Mouse (Mus musculus): Measurements from ENCODE around the gene Vkorc1. TPM values are rescaled to one million over a fixed set of nuclear protein-coding genes. Genes with fewer than 3 reads are reported as not detected.
"Not testable (repeated sequence)": the region's sequence is repeated elsewhere in the genome, so short reads cannot be mapped to it uniquely, and the experiment has no call there.

The Vkorc1 gene
- polyA plus RNA-seq (2015; fragmentation: Nextera tagmentation; extraction: Ambion mirVana) = 134 TPM in 2 replicates

GRCm38 (mm10) chr7:127895442-127895841, at the start of gene Vkorc1, which contains the start of gene Gm21974:
Gene Vkorc1, minus strand, starts transcription at chr7:127895617.
Gene Gm21974, minus strand, starts transcription at chr7:127895454.
- peak within 1 kb of the TSS; percentile 64 for H3K4me3 ChIP-seq (ENCODE audit: low read depth, low read length)
- no peak for TF ChIP-seq EP300 (IDR thresholded peaks at IDR 0.05)
- TF ChIP-seq CTCF (IDR thresholded peaks at IDR 0.05) = peak; percentile 67
- no peaks in the 10 kb centered on the region for H3K9me3 ChIP-seq (ENCODE audit: low read length)
- H3K4me2 ChIP-seq (replicated peaks; ENCODE audit: low read depth, low read length) = peak within 1 kb of the TSS; percentile 76
- ATAC-seq (peak; percentile 98), DNase-seq (ENCODE audit: low spot score) (peak; percentile 99)
- peaks cover 6% of the 10 kb centered on the region; the same call in 1 of the 2 replicates for H3K4me1 ChIP-seq (ENCODE audit: insufficient read depth, low read depth, low read length)
- WGBS = under 1% methylated on average over 26 of the region's 26 CpGs
- H3K36me3 ChIP-seq (ENCODE audit: insufficient read depth, low read length) = no peaks in the 10 kb centered on the region
- H3K9ac ChIP-seq (replicated peaks; ENCODE audit: low read depth) = peak within 1 kb of the TSS; percentile 48
- no peaks in the 10 kb centered on the region for H3K27me3 ChIP-seq (replicated peaks; ENCODE audit: insufficient read depth, low read length)
- H3K27ac ChIP-seq (ENCODE audit: low read length) = peak within 1 kb of the TSS; percentile 79

GRCm38 (mm10) chr7:127944614-127945013, 49.2 kb upstream of the Vkorc1 start:
- no peak for DNase-seq (ENCODE audit: low spot score)
- Histone ChIP-seq H3K27ac (ENCODE audit: low read length) (no peak overlapping the region), H3K27me3 (replicated peaks; ENCODE audit: insufficient read depth, low read length) (peaks cover 7% of the 10 kb centered on the region; the same call in 1 of the 2 replicates), H3K4me2 (replicated peaks; ENCODE audit: low read depth, low read length) (0 out of 2 replicates have a peak overlapping the region, but pooled peaks have one; percentile 29), H3K4me3 (ENCODE audit: low read depth, low read length) (no peak overlapping the region), H3K4me1 (ENCODE audit: insufficient read depth, low read depth, low read length) (no peaks in the 10 kb centered on the region), H3K9ac (replicated peaks; ENCODE audit: low read depth) (no peak overlapping the region), H3K9me3 (ENCODE audit: low read length) (no peaks in the 10 kb centered on the region), H3K36me3 (ENCODE audit: insufficient read depth, low read length) (no peaks in the 10 kb centered on the region)
- 13% methylated on average over 23 of the region's 23 CpGs for WGBS
- TF ChIP-seq EP300 (IDR thresholded peaks at IDR 0.05) (no peak), CTCF (IDR thresholded peaks at IDR 0.05) (0 out of 2 replicates have a peak, but pooled peaks have one; percentile 3)
- peak; percentile 37 for ATAC-seq

- ATAC-seq; H3K9ac ChIP-seq (replicated peaks; ENCODE audit: low read depth); DNase-seq (ENCODE audit: low spot score); H3K4me2 ChIP-seq (replicated peaks; ENCODE audit: low read depth, low read length); H3K4me1 ChIP-seq (ENCODE audit: insufficient read depth, low read depth, low read length); H3K27ac ChIP-seq (ENCODE audit: low read length); H3K9me3 ChIP-seq (ENCODE audit: low read length); H3K4me3 ChIP-seq (ENCODE audit: low read depth, low read length); H3K27me3 ChIP-seq (replicated peaks; ENCODE audit: insufficient read depth, low read length); H3K36me3 ChIP-seq (ENCODE audit: insufficient read depth, low read length): not testable (repeated sequence)
- 40% methylated on average over 2 of the region's 2 CpGs for WGBS
- peak; percentile 30 for TF ChIP-seq CTCF (IDR thresholded peaks at IDR 0.05)
These were observed 46.7 kb upstream of the Vkorc1 start for GRCm38 (mm10) chr7:127942097-127942496.

DNA sequence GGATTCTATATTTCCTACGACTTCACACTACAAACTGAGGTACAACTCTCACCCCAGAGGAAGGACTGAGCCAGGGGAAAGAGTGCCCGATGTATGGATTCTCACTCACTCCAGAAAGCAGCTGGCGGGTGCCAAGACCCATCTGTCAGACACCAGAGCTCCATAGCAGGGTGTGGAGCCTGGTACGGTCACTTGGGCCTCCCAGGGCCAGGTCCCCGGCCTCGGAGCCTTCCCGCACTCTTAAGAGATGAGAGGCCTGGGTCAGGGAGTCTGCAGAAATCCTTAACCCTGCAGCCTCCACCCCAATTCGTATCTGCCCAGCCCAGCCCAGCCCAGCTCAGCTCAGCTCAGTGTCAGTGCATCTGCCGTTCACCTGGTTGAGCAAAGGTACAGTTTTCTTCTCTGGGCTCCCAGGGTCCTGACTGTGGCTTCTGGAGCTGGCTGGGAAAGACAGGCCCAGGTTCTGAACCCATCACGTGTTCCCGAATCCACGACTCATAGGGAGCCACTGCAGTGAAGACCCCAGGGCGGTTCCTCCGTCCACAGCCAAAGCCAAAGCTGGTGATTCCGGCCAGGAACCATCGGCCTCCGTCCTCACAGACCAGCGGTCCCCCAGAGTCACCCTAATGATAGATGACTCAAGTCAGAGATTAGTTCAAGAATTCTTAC, 40.9 kb upstream of the Vkorc1 start:
- no peaks in the 10 kb centered on the region for H3K27me3 ChIP-seq (replicated peaks; ENCODE audit: insufficient read depth, low read length)
- peaks cover 6% of the 10 kb centered on the region; the same call in 1 of the 2 replicates for H3K4me1 ChIP-seq (ENCODE audit: insufficient read depth, low read depth, low read length)
- no peaks in the 10 kb centered on the region for H3K9me3 ChIP-seq (ENCODE audit: low read length)
- H3K4me3 ChIP-seq (ENCODE audit: low read depth, low read length) = peak overlapping the region; percentile 64
- H3K4me2 ChIP-seq (replicated peaks; ENCODE audit: low read depth, low read length) = peak overlapping the region; percentile 99
- 55% methylated on average over 18 of the region's 18 CpGs for WGBS
- H3K9ac ChIP-seq (replicated peaks; ENCODE audit: low read depth) = peak overlapping the region; percentile 51
- TF ChIP-seq CTCF (IDR thresholded peaks at IDR 0.05) (no peak), EP300 (IDR thresholded peaks at IDR 0.05) (no peak)
- peak overlapping the region; percentile 71; the same call in 1 of the 2 replicates for H3K27ac ChIP-seq (ENCODE audit: low read length)
- DNase-seq (ENCODE audit: low spot score) (no peak), ATAC-seq (no peak)
- no peaks in the 10 kb centered on the region for H3K36me3 ChIP-seq (ENCODE audit: insufficient read depth, low read length)

GRCm38 (mm10) chr7:127935748-127936159, 40.3 kb upstream of the Vkorc1 start:
- TF ChIP-seq EP300 (IDR thresholded peaks at IDR 0.05) = no peak
- TF ChIP-seq CTCF (IDR thresholded peaks at IDR 0.05) = no peak
- peaks cover 10% of the 10 kb centered on the region; the same call in 1 of the 2 replicates for H3K4me1 ChIP-seq (ENCODE audit: insufficient read depth, low read depth, low read length)
- H3K27me3 ChIP-seq (replicated peaks; ENCODE audit: insufficient read depth, low read length) = no peaks in the 10 kb centered on the region
- H3K4me2 ChIP-seq (replicated peaks; ENCODE audit: low read depth, low read length) = peak overlapping the region; percentile 99
- WGBS = under 1% methylated on average over 38 of the region's 38 CpGs
- peak overlapping the region; percentile 51 for H3K9ac ChIP-seq (replicated peaks; ENCODE audit: low read depth)
- peak overlapping the region; percentile 71; the same call in 1 of the 2 replicates for H3K27ac ChIP-seq (ENCODE audit: low read length)
- peak overlapping the region; percentile 64 for H3K4me3 ChIP-seq (ENCODE audit: low read depth, low read length)
- peak; percentile 23 for ATAC-seq
- no peaks in the 10 kb centered on the region for H3K9me3 ChIP-seq (ENCODE audit: low read length)
- DNase-seq (ENCODE audit: low spot score) = peak; percentile 49
- H3K36me3 ChIP-seq (ENCODE audit: insufficient read depth, low read length) = no peaks in the 10 kb centered on the region

DNA sequence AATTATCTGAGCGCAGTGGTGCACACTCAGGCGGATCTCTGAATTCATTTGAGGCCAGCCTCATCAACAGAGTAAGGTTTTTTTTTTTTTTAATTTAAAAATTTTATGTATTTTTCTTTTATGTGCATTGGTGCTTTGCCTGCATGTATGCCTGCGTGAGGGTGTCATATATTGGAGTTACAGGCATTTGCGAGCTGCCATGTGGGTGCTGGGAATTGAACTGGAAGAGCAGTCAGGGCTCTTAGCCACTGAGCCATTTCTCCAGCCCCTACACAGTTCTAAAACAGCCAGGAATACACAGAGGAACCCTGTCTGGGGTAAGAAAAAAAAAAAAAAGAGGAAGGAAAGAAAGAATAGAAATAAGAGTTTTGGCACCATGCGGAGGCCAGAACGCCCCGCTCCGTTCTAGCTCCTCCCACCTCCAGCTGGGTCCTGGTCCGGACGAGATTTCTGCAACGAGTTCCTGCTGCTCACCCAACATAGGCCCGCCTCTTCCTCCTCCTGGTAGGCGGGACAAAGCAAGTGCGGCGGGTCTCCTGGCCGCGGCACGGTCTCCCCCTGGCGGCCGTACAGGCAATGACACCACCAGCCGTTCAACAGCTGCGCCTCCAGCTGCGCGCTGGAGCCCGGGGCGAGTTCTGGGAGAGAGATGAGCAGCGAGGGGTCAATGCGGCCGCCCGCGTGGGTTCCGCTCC, 39.8 kb upstream of the Vkorc1 start:
- Histone ChIP-seq H3K27me3 (replicated peaks; ENCODE audit: insufficient read depth, low read length) (no peaks in the 10 kb centered on the region), H3K27ac (ENCODE audit: low read length) (peak overlapping the region; percentile 95; the same call in 1 of the 2 replicates), H3K4me2 (replicated peaks; ENCODE audit: low read depth, low read length) (peak overlapping the region; percentile 99), H3K36me3 (ENCODE audit: insufficient read depth, low read length) (no peaks in the 10 kb centered on the region), H3K4me3 (ENCODE audit: low read depth, low read length) (peak overlapping the region; percentile 64), H3K4me1 (ENCODE audit: insufficient read depth, low read depth, low read length) (peaks cover 10% of the 10 kb centered on the region; the same call in 1 of the 2 replicates), H3K9ac (replicated peaks; ENCODE audit: low read depth) (peak overlapping the region; percentile 51), H3K9me3 (ENCODE audit: low read length) (no peaks in the 10 kb centered on the region)
- DNase-seq (ENCODE audit: low spot score) (peak; percentile 99), ATAC-seq (peak; percentile 88)
- TF ChIP-seq EP300 (IDR thresholded peaks at IDR 0.05) (no peak), CTCF (IDR thresholded peaks at IDR 0.05) (peak; percentile 99)
- 6% methylated on average over 31 of the region's 32 CpGs for WGBS

Data from lung, postnatal 0 days (tissue).